In the genomic region with DNA sequence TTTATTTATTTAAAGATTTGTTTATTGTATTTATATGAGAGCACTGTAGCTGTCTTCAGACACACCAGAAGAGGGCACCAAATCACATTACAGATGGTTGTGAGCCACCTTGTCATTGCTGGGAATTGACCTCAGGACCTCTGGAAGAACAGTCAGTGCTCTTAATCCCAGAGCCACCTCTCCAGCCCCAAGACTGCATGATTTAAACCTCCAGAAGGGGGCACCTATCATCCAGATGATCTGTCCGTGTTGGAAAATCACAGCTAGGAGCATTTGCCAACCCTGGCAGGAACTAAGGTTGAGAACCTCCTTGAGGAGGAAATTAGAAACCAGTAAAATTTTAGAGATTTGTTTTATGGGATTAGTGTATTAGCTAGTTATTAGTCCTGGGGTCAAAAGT, we compare ENCODE assay signal across 21 mouse cellular contexts.
DNase-seq lines count a peak whose midpoint lies in the region; ATAC-seq lines count a peak whose summit lies in the region.
"Had no signal": no experiment of that assay in that cellular context is flagged by ENCODE, and none has a peak within 500 bp of the region (broad histone marks: within the 10 kb centered on the region; RNA-seq: fewer than 3 reads in every experiment).

No protein-coding gene starts in this region.

- no peak overlapping the region for H3K9ac ChIP-seq in heart, embryonic 11.5 days (ENCODE audit: low read depth, low read length)
- H3K9ac ChIP-seq: forebrain, embryonic 13.5 days; hindbrain, embryonic 12.5 days; neural tube, embryonic 13.5 days had no signal

- H3K4me1 ChIP-seq in heart, embryonic 11.5 days (ENCODE audit: control insufficient read depth, insufficient read depth, low read length), result no peaks in the 10 kb centered on the region
- H3K4me1 ChIP-seq: forebrain, embryonic 13.5 days; hindbrain, embryonic 12.5 days; neural tube, embryonic 13.5 days had no signal

- ATAC-seq in heart, embryonic 11.5 days (replicated peaks; ENCODE audit: insufficient number of reproducible peaks, low FRiP score, low TSS enrichment), result no peak
- ATAC-seq: forebrain, embryonic 13.5 days had no signal

- peak; percentile 10 for DNase-seq in adrenal gland, postnatal 10 days
- no peak for DNase-seq in adrenal gland, postnatal 25 days
- DNase-seq in heart, postnatal 4 days, result peak; percentile 4
- DNase-seq in 3T3-L1 (ENCODE audit: low read depth, low spot score) (peak; percentile 24), ZHBTc4 (ENCODE audit: low read depth, low spot score) (peak; percentile 52)
- DNase-seq in left cerebral cortex, adult 18-20 months (ENCODE audit: low spot score in 2 of 2), result no peak
- DNase-seq: B cell, adult 2 months; cerebellum, adult 11-12 months; gastrocnemius, postnatal 14 days; kidney, postnatal 14 days; left cerebral cortex, postnatal 4 days; liver; lung, adult 18-20 months; lung, postnatal 14 days; midbrain, embryonic 14.5 days; right cerebral cortex, adult 18-20 months; thymus, postnatal 36 days had no signal

- H3K36me3 ChIP-seq in heart, embryonic 11.5 days (ENCODE audit: control insufficient read depth, insufficient read depth, low read length), result no peaks in the 10 kb centered on the region
- H3K36me3 ChIP-seq: hindbrain, embryonic 12.5 days; neural tube, embryonic 13.5 days had no signal

- 0 out of 2 replicates have a peak, but pooled peaks cover 2% of the 10 kb centered on the region for H3K9me3 ChIP-seq in heart, embryonic 11.5 days (replicated peaks; ENCODE audit: control insufficient read depth, low read length)
- H3K9me3 ChIP-seq: forebrain, embryonic 13.5 days; hindbrain, embryonic 12.5 days; neural tube, embryonic 13.5 days had no signal

- whole genome bisulfite sequencing in heart, embryonic 11.5 days (ENCODE audit: insufficient replicate concordance), result 41% methylated on average over 1 of the region's 1 CpGs

- H3K27ac ChIP-seq in heart, embryonic 11.5 days (ENCODE audit: low read depth, low read length), result no peak overlapping the region
- H3K27ac ChIP-seq: forebrain, embryonic 13.5 days; hindbrain, embryonic 12.5 days; neural tube, embryonic 13.5 days had no signal

- no peak overlapping the region for H3K4me3 ChIP-seq in heart, embryonic 11.5 days (ENCODE audit: low read depth, low read length)
- H3K4me3 ChIP-seq: forebrain, embryonic 13.5 days; hindbrain, embryonic 12.5 days; neural tube, embryonic 13.5 days had no signal

- no peaks in the 10 kb centered on the region for H3K27me3 ChIP-seq in heart, embryonic 11.5 days (ENCODE audit: control insufficient read depth, insufficient read depth, low read length)
- H3K27me3 ChIP-seq: forebrain, embryonic 13.5 days; hindbrain, embryonic 12.5 days; neural tube, embryonic 13.5 days had no signal

- H3K4me2 ChIP-seq in heart, embryonic 11.5 days, result no peak overlapping the region
- H3K4me2 ChIP-seq: forebrain, embryonic 13.5 days; hindbrain, embryonic 12.5 days; neural tube, embryonic 13.5 days had no signal

Comparison
In these comparisons a context has a peak if more than half of its experiments do, and no peak if none do; other contexts are left out.
1. DNase-seq: peak in adrenal gland, postnatal 10 days (single experiment), heart, postnatal 4 days (single experiment), 3T3-L1 (single experiment) and ZHBTc4 (single experiment); none in adrenal gland, postnatal 25 days (single experiment) and left cerebral cortex, adult 18-20 months (0 of 2).